ENCODE assay signal across 8 mouse cellular contexts in the genomic region with DNA sequence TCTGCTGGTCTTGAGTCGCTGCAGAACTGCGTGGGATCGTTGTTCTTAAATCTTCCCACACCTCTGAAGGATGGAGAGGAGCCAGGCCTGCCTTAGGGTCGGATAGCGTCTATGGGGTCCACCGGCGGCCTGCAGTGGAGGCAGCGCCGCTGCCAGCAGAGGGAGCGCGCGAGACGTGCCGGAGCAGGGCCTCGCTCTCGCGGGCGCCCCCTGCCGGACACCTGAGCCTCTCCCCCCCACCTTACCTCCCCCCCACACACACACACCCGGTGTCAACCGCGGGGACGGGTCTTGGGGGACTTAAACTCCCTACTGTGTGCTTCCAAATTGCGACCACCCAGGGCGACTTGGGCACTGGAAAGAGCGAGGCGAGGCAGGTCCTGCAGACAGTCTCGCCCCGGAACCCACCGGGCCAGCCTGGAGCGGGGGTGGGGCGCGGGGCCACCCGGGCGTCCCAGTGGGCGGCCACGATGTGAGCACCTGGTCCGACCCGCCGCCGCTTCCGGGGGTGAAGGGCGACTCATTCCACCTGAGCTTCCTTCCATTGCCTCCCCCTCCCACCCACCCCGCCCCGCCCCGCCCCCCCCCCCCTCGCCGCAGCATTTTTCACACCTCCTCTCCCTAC. TPM values are rescaled to one million over a fixed set of nuclear protein-coding genes. Genes with fewer than 3 reads are reported as not detected.
DNase-seq lines count a peak whose midpoint lies in the region; ATAC-seq and TF ChIP-seq lines count a peak whose summit lies in the region.

No protein-coding gene starts in this region.

- WGBS in heart, embryonic 14.5 days = 1% methylated on average over 43 of the region's 48 CpGs
- 0% methylated on average over 42 of the region's 48 CpGs for WGBS in liver, embryonic 16.5 days (ENCODE audit: insufficient replicate concordance)
- under 1% methylated on average over 36 of the region's 48 CpGs for WGBS in neural tube, embryonic 12.5 days

- 0 out of 2 replicates have a peak overlapping the region, but pooled peaks have one; percentile 31 for H3K9ac ChIP-seq in heart, embryonic 14.5 days (ENCODE audit: low read length)
- no peak overlapping the region for H3K9ac ChIP-seq in liver, embryonic 16.5 days (ENCODE audit: low read depth, low read length)
- H3K9ac ChIP-seq in neural tube, embryonic 12.5 days = 0 out of 2 replicates have a peak overlapping the region, but pooled peaks have one; percentile 9

- peaks cover 45% of the 10 kb centered on the region for H3K27me3 ChIP-seq in heart, embryonic 14.5 days (ENCODE audit: control insufficient read depth, insufficient read depth, low read length)
- H3K27me3 ChIP-seq in liver, embryonic 16.5 days (ENCODE audit: control insufficient read depth, insufficient read depth, low read depth, low read length) = peaks cover 51% of the 10 kb centered on the region
- H3K27me3 ChIP-seq in neural tube, embryonic 12.5 days (replicated peaks) = 0 out of 2 replicates have a peak, but pooled peaks cover 3% of the 10 kb centered on the region

- H3K27ac ChIP-seq in bone marrow macrophage, adult 2 months (ENCODE audit: insufficient read depth, low read depth, low read length) = no peak overlapping the region
- H3K27ac ChIP-seq in heart, embryonic 14.5 days (replicated peaks in 1 of 2; ENCODE audit: control insufficient read depth in 1 of 2, insufficient read depth in 1 of 2, low read depth in 2 of 2, low read length in 2 of 2) = no peak overlapping the region
- no peak overlapping the region for H3K27ac ChIP-seq in liver, embryonic 16.5 days (ENCODE audit: low read length)
- no peak overlapping the region for H3K27ac ChIP-seq in neural tube, embryonic 12.5 days

- no peaks in the 10 kb centered on the region for H3K4me1 ChIP-seq in bone marrow macrophage, adult 2 months (ENCODE audit: control insufficient read depth, insufficient read depth, low read length)
- peaks cover 14 to 17% of the 10 kb centered on the region in 2 experiments for H3K4me1 ChIP-seq in heart, embryonic 14.5 days (ENCODE audit: control insufficient read depth in 2 of 2, insufficient read depth in 2 of 2, low read length in 2 of 2)
- H3K4me1 ChIP-seq in liver, embryonic 16.5 days (ENCODE audit: control insufficient read depth, low read depth, low read length) = peaks cover 17% of the 10 kb centered on the region
- H3K4me1 ChIP-seq in neural tube, embryonic 12.5 days = peaks cover 40% of the 10 kb centered on the region

- TF ChIP-seq POLR2A in bone marrow macrophage, adult 2 months (IDR thresholded peaks at IDR 0.05; ENCODE audit: borderline replicate concordance, low read depth, low read length) = no peak

- no peaks in the 10 kb centered on the region for H3K9me3 ChIP-seq in heart, embryonic 14.5 days (ENCODE audit: control insufficient read depth, low read length)
- no peaks in the 10 kb centered on the region for H3K9me3 ChIP-seq in liver, embryonic 16.5 days (replicated peaks; ENCODE audit: control insufficient read depth, low read length)
- no peaks in the 10 kb centered on the region for H3K9me3 ChIP-seq in neural tube, embryonic 12.5 days

- peak overlapping the region; percentile 44 for H3K4me3 ChIP-seq in bone marrow macrophage, adult 2 months (ENCODE audit: insufficient read depth, low read length)
- peak overlapping the region; percentile 36 to 40 for H3K4me3 ChIP-seq in heart, embryonic 14.5 days (ENCODE audit: control insufficient read depth in 1 of 2, insufficient read depth in 1 of 2, low read depth in 1 of 2, low read length in 2 of 2)
- H3K4me3 ChIP-seq in liver, embryonic 16.5 days (ENCODE audit: low read depth, low read length) = peak overlapping the region; percentile 50
- peak overlapping the region; percentile 24 for H3K4me3 ChIP-seq in neural tube, embryonic 12.5 days

- H3K4me2 ChIP-seq in heart, embryonic 14.5 days (ENCODE audit: low read length) = peak overlapping the region; percentile 66
- peak overlapping the region; percentile 73 for H3K4me2 ChIP-seq in liver, embryonic 16.5 days (ENCODE audit: low read depth, low read length)
- H3K4me2 ChIP-seq in neural tube, embryonic 12.5 days (replicated peaks) = peak overlapping the region; percentile 61

- ATAC-seq in CD4-positive, CD25-positive, alpha-beta regulatory T cell, adult 4 months = peak; percentile 76
- ATAC-seq in erythroid progenitor cell, adult 5-6 weeks (replicated peaks; ENCODE audit: low FRiP score, poor library complexity, severe bottlenecking) = peak; percentile 59
- ATAC-seq in heart, embryonic 14.5 days (ENCODE audit: insufficient number of reproducible peaks, insufficient read depth, low FRiP score, low read depth) = peak; percentile 41
- ATAC-seq in liver, embryonic 16.5 days (ENCODE audit: low read depth) = peak; percentile 57
- peak; percentile 31; the same call in 1 of the 2 replicates for ATAC-seq in neural tube, embryonic 12.5 days (ENCODE audit: low FRiP score, low read depth)

- TF ChIP-seq CTCF in bone marrow macrophage, adult 2 months (IDR thresholded peaks at IDR 0.05; ENCODE audit: low read depth, low read length) = peak; percentile 97

- peak; percentile 96 for DNase-seq in kidney, postnatal 10 days
- peak; percentile 96 for DNase-seq in testis, postnatal 10 days (ENCODE audit: low spot score)

- H3K36me3 ChIP-seq in heart, embryonic 14.5 days (ENCODE audit: control insufficient read depth, insufficient read depth, low read length) = no peaks in the 10 kb centered on the region
- H3K36me3 ChIP-seq in liver, embryonic 16.5 days (ENCODE audit: control insufficient read depth, insufficient read depth) = no peaks in the 10 kb centered on the region
- no peaks in the 10 kb centered on the region for H3K36me3 ChIP-seq in neural tube, embryonic 12.5 days

RNA-seq across cellular contexts. Expression of gene Smug1, which starts 15.4 kb away (rescaled TPM):
- 1 to 10 TPM; 6.0 to 8.1 TPM for polyA plus RNA-seq in CD4-positive, CD25-positive, alpha-beta regulatory T cell, adult 4 months (2017; shearing (Covaris generic))
- 6.7 and 7.4 TPM in 2 replicates for polyA plus RNA-seq in bone marrow macrophage, adult 2 months (2012; ENCODE audit: insufficient read depth, insufficient read length, missing spikeins)
- total RNA-seq in erythroid progenitor cell, adult 5-6 weeks (2015; ENCODE audit: low replicate concordance) = 3.6 TPM in 1 of 2 replicates, not detected in the other
- 0.26 and 0.91 TPM in 2 replicates for total RNA-seq in erythroid progenitor cell, adult 5-6 weeks (2017; ENCODE audit: low replicate concordance)
- 17.8 and 18.6 TPM in 2 replicates for polyA plus RNA-seq in heart, embryonic 14.5 days (2014; fragmentation: Nextera tagmentation; extraction: Ambion mirVana)
- polyA plus RNA-seq in liver, embryonic 16.5 days (2015; fragmentation: Nextera tagmentation; extraction: Ambion mirVana) = 5.1 and 5.8 TPM in 2 replicates
- 66.6 and 68.0 TPM in 2 replicates for polyA plus RNA-seq in neural tube, embryonic 12.5 days (2016; fragmentation: Nextera tagmentation; extraction: Ambion mirVana)

RNA-seq across cellular contexts. Expression of gene Cbx5, which starts 57.3 kb away (rescaled TPM):
- polyA plus RNA-seq in CD4-positive, CD25-positive, alpha-beta regulatory T cell, adult 4 months (2017; shearing (Covaris generic)) = 10 to 100 TPM; 20.0 to 24.9 TPM
- polyA plus RNA-seq in bone marrow macrophage, adult 2 months (2012; ENCODE audit: insufficient read depth, insufficient read length, missing spikeins) = 33.5 and 37.2 TPM in 2 replicates
- total RNA-seq in erythroid progenitor cell, adult 5-6 weeks (2015; ENCODE audit: low replicate concordance) = 181 and 243 TPM in 2 replicates
- total RNA-seq in erythroid progenitor cell, adult 5-6 weeks (2017; ENCODE audit: low replicate concordance) = 214 and 236 TPM in 2 replicates
- 105 and 108 TPM in 2 replicates for polyA plus RNA-seq in heart, embryonic 14.5 days (2014; fragmentation: Nextera tagmentation; extraction: Ambion mirVana)
- 40.6 and 45.9 TPM in 2 replicates for polyA plus RNA-seq in liver, embryonic 16.5 days (2015; fragmentation: Nextera tagmentation; extraction: Ambion mirVana)
- 149 and 157 TPM in 2 replicates for polyA plus RNA-seq in neural tube, embryonic 12.5 days (2016; fragmentation: Nextera tagmentation; extraction: Ambion mirVana)

RNA-seq across cellular contexts. Expression of gene Hnrnpa1, which starts 58.0 kb away (rescaled TPM):
- 100 to 1,000 TPM; 322 to 361 TPM for polyA plus RNA-seq in CD4-positive, CD25-positive, alpha-beta regulatory T cell, adult 4 months (2017; shearing (Covaris generic))
- polyA plus RNA-seq in bone marrow macrophage, adult 2 months (2012; ENCODE audit: insufficient read depth, insufficient read length, missing spikeins) = 154 and 160 TPM in 2 replicates
- total RNA-seq in erythroid progenitor cell, adult 5-6 weeks (2015; ENCODE audit: low replicate concordance) = 198 and 238 TPM in 2 replicates
- total RNA-seq in erythroid progenitor cell, adult 5-6 weeks (2017; ENCODE audit: low replicate concordance) = 338 and 377 TPM in 2 replicates
- 425 and 457 TPM in 2 replicates for polyA plus RNA-seq in heart, embryonic 14.5 days (2014; fragmentation: Nextera tagmentation; extraction: Ambion mirVana)
- polyA plus RNA-seq in liver, embryonic 16.5 days (2015; fragmentation: Nextera tagmentation; extraction: Ambion mirVana) = 174 and 193 TPM in 2 replicates
- polyA plus RNA-seq in neural tube, embryonic 12.5 days (2016; fragmentation: Nextera tagmentation; extraction: Ambion mirVana) = 1,154 and 1,199 TPM in 2 replicates
